22 mouse cellular contexts compared by ENCODE assay signal in the genomic region with DNA sequence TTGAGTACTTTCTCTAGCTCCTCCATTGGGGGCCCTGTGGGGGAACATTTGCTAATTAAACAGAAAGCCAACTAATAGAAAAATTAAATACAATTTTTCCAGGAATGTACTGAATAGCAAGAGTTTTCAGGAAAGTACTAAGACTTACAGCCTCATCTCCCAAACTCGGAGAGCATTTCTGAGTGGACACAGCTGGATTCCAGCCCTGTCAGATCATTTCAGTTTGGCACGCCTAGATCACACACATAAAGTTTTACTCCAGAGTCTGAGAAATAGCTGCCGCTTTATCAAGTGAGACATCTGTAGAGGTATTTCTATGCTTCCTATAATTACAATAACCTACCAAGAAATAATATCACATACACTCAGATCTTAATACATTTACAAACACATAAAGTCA.
DNase-seq lines count a peak whose midpoint lies in the region; ATAC-seq and TF ChIP-seq lines count a peak whose summit lies in the region.
"Had no signal": no experiment of that assay in that cellular context is flagged by ENCODE, and none has a peak within 500 bp of the region (broad histone marks: within the 10 kb centered on the region; RNA-seq: fewer than 3 reads in every experiment).

No protein-coding gene starts in this region.

- peak; percentile 55 for DNase-seq in kidney, postnatal 10 days
- DNase-seq in kidney, adult 11 months, result no peak
- peak; percentile 33 to 38 for DNase-seq in kidney, postnatal 4 days
- DNase-seq in kidney, postnatal 25 days, result no peak
- no peak for DNase-seq in lung, postnatal 25 days (ENCODE audit: low spot score)
- no peak for DNase-seq in ovary, postnatal 36 days (ENCODE audit: low spot score)
- DNase-seq: adrenal gland, adult 2 months; adrenal gland, postnatal 10 days; adrenal gland, postnatal 25 days; cerebellum, adult 11 months; cerebellum, adult 18-20 months; cerebellum, adult 8-10 months; cerebellum, adult 9-11 months; cerebellum, postnatal 14 days; cerebellum, postnatal 36 days; embryo, embryonic 11 days had no signal

- H3K27ac ChIP-seq in lung, embryonic 16.5 days (ENCODE audit: low read length), result no peak overlapping the region
- peak overlapping the region; percentile 40; the same call in 1 of the 2 replicates for H3K27ac ChIP-seq in embryonic fibroblast, embryonic 13.5 days (ENCODE audit: insufficient read depth, low read length)
- H3K27ac ChIP-seq: embryonic facial prominence, embryonic 13.5 days; embryonic facial prominence, embryonic 15.5 days; forebrain, embryonic 13.5 days; forebrain, embryonic 15.5 days had no signal

- 0 out of 2 replicates have a peak, but pooled peaks have one; percentile 65 for ATAC-seq in lung, embryonic 16.5 days (ENCODE audit: low read depth)
- ATAC-seq: forebrain, embryonic 13.5 days; forebrain, embryonic 15.5 days had no signal

- no peak for TF ChIP-seq CTCF in embryonic fibroblast, embryonic 13.5 days (IDR thresholded peaks at IDR 0.05; ENCODE audit: borderline replicate concordance, insufficient read depth, low read length)

- H3K4me1 ChIP-seq in lung, embryonic 16.5 days (replicated peaks; ENCODE audit: control insufficient read depth, insufficient read depth, low read length), result no peaks in the 10 kb centered on the region
- no peaks in the 10 kb centered on the region; the same call in 1 of the 2 replicates for H3K4me1 ChIP-seq in embryonic fibroblast, embryonic 13.5 days (ENCODE audit: control insufficient read depth, insufficient read depth, low read length)
- H3K4me1 ChIP-seq: embryonic facial prominence, embryonic 13.5 days; embryonic facial prominence, embryonic 15.5 days; forebrain, embryonic 13.5 days; forebrain, embryonic 15.5 days had no signal

- H3K9ac ChIP-seq in lung, embryonic 16.5 days (ENCODE audit: low read length), result no peak overlapping the region
- H3K9ac ChIP-seq: embryonic facial prominence, embryonic 13.5 days; embryonic facial prominence, embryonic 15.5 days; forebrain, embryonic 13.5 days; forebrain, embryonic 15.5 days had no signal

- no peaks in the 10 kb centered on the region for H3K36me3 ChIP-seq in lung, embryonic 16.5 days (ENCODE audit: control insufficient read depth, insufficient read depth, low read length)
- H3K36me3 ChIP-seq: embryonic facial prominence, embryonic 13.5 days; embryonic facial prominence, embryonic 15.5 days; forebrain, embryonic 15.5 days had no signal

- H3K27me3 ChIP-seq in lung, embryonic 16.5 days (ENCODE audit: control insufficient read depth, insufficient read depth, low read depth, low read length), result no peaks in the 10 kb centered on the region
- H3K27me3 ChIP-seq: embryonic facial prominence, embryonic 13.5 days; embryonic facial prominence, embryonic 15.5 days; forebrain, embryonic 13.5 days; forebrain, embryonic 15.5 days had no signal

- no peak overlapping the region for H3K4me3 ChIP-seq in lung, embryonic 16.5 days (ENCODE audit: low read length)
- H3K4me3 ChIP-seq in embryonic fibroblast, embryonic 13.5 days (ENCODE audit: insufficient read depth, low read length), result no peak overlapping the region
- H3K4me3 ChIP-seq: embryonic facial prominence, embryonic 13.5 days; embryonic facial prominence, embryonic 15.5 days; forebrain, embryonic 13.5 days; forebrain, embryonic 15.5 days had no signal

- no peak overlapping the region for H3K4me2 ChIP-seq in lung, embryonic 16.5 days (ENCODE audit: low read depth, low read length)
- H3K4me2 ChIP-seq: embryonic facial prominence, embryonic 13.5 days; embryonic facial prominence, embryonic 15.5 days; forebrain, embryonic 13.5 days; forebrain, embryonic 15.5 days had no signal

- no peak for TF ChIP-seq POLR2A in embryonic fibroblast, embryonic 13.5 days (IDR thresholded peaks at IDR 0.05; ENCODE audit: low read depth, low read length)

- 39% methylated on average over 3 of the region's 3 CpGs for WGBS in lung, embryonic 16.5 days

- H3K9me3 ChIP-seq in lung, embryonic 16.5 days (ENCODE audit: control insufficient read depth, low read length), result no peaks in the 10 kb centered on the region
- H3K9me3 ChIP-seq: embryonic facial prominence, embryonic 13.5 days; embryonic facial prominence, embryonic 15.5 days; forebrain, embryonic 13.5 days; forebrain, embryonic 15.5 days had no signal

Comparison
In these comparisons a context has a peak if more than half of its experiments do, and no peak if none do; other contexts are left out.
1. DNase-seq: peak in kidney, postnatal 10 days (single experiment) and kidney, postnatal 4 days (2 of 2); none in kidney, adult 11 months (single experiment), kidney, postnatal 25 days (0 of 2), lung, postnatal 25 days (single experiment) and ovary, postnatal 36 days (single experiment).